Mouse (Mus musculus) urinary bladder, adult 18-20 months (tissue): ENCODE measurements around the gene Camk1g.

ENCODE experiments used
- DNase-seq, 2 experiments: peaks; one replicate each; pipeline ENCODE4 v3.0.0; 2022; ENCODE audit warnings: low spot score in 2 of 2, mixed read lengths in 2 of 2

Gene Camk1g

DNA sequence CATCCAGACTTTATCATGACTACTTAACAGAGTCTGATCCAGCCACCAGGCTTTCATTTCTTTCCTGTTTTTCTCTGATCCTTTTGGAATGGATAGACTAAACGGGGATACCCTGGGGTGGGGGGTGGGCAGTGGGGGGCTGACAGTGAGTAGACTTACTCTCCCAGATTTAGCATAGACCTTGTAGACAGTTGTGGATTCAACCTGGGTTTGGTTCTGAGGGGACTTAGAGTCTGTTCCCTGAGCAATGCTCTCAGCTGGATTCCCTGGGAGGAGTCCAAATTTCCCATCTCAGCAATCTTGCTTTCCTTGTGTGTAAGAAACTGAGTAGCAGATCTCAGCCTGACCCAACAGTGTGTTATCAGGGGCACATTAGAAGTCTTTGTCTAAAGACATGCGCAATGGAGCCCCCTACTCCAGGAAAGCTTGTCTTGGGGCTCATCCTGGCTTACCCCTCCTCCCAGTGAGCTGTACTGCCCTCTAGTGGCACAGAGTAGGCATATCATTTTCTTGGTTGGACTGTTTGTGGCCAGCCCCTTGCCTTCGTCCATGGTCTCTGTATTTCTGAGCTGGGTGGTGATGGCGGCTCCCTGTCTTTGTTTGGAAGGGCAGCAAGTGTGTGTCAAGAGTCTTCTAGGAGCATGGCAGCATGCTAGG lies 6.5 kb upstream of the Camk1g start:
- peak; percentile 10 to 11 for DNase-seq

- DNase-seq: no peak
Observed at GRCm38 (mm10) chr1:193373906-193374413, 3.9 kb upstream of the Camk1g start.

- DNase-seq: no peak
Observed at GRCm38 (mm10) chr1:193369091-193369490, 1.0 kb downstream of the Camk1g start.

DNA sequence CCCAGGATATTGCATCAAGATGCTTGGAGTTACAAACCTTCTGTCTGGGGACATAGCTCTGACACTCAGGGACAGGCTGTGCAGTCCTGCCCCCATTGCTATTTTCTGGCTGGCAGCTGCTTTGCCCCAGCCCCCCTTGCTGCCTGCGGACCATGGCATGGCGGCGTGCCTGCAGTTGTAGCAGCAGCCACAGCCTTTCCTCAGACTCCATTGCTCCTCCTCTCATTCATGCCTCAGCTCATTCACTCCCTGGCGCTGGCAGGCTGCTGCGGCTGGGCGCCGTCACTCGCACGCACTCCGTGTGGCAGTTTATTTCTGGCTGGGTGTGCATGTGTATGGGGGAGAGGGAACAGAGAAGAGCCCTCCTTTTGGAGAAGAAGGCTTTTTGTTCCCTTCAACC lies 2.0 kb downstream of the Camk1g start:
- no peak for DNase-seq

GRCm38 (mm10) chr1:193363801-193364231 lies 6.3 kb downstream of the Camk1g start:
- DNase-seq: peak; percentile 14 to 22

GRCm38 (mm10) chr1:193362078-193362477 lies 8.0 kb downstream of the Camk1g start:
- DNase-seq: no peak

DNA sequence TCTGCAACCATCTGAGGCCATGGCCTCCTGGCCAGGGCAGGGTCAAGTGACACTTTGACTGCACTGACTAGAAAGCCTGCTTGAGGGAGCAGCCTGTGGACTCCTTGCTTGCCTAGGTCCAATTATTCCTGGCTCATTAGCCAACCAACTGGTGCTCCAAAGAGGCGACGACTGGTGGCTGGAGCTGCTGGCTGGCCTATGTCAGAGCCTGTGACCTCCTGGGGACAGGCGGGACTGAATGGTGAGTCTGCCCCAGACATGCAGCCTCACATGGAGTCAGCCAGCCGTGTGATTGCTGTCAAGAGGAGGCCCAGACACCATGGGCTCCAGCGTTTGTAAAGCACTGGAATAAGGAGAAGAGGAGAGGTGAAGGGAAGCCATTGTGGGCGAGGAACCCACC lies 8.9 kb downstream of the Camk1g start:
- DNase-seq: no peak

DNA sequence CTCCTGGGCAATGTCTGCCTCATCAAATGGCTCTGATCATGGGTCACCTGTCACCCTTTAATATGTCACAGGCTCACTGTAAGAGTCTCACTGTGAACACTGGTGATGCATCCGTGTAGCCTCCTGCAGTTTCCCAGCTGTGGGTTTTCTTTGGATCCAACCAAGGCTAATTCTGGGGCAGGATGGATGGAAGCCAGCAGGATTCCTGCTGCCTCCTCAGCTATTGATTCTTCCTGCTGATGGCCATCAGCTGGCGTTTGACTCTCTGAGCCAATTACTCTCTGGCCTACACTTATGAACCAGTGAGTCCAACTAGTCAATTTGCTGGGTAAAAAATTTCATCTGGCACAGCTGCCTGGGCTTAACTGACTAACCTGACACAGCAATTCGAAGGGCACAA lies 10.9 kb downstream of the Camk1g start:
- DNase-seq: no peak

DNA sequence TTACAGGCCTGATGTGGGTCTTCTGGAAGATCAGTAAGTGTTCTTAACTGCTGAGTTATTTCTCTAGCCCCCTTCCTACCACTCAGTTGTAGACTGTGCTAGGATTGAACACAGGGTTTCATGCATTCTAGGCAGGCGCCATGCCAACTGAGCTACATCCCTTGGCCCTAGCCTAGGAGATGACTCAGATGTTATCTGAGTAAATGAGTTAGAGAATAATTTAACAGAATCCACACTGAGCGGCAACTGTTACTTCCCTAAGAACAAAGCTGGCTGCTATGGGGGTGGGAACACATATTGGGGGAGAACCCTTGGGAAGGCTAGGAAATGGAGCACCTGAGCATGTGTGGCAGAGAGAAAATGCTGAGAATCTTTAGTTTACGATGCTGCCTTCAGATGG lies 18.5 kb downstream of the Camk1g start:
- DNase-seq: no peak

GRCm38 (mm10) chr1:193350546-193350801 lies 19.6 kb downstream of the Camk1g start:
- no peak for DNase-seq

DNA sequence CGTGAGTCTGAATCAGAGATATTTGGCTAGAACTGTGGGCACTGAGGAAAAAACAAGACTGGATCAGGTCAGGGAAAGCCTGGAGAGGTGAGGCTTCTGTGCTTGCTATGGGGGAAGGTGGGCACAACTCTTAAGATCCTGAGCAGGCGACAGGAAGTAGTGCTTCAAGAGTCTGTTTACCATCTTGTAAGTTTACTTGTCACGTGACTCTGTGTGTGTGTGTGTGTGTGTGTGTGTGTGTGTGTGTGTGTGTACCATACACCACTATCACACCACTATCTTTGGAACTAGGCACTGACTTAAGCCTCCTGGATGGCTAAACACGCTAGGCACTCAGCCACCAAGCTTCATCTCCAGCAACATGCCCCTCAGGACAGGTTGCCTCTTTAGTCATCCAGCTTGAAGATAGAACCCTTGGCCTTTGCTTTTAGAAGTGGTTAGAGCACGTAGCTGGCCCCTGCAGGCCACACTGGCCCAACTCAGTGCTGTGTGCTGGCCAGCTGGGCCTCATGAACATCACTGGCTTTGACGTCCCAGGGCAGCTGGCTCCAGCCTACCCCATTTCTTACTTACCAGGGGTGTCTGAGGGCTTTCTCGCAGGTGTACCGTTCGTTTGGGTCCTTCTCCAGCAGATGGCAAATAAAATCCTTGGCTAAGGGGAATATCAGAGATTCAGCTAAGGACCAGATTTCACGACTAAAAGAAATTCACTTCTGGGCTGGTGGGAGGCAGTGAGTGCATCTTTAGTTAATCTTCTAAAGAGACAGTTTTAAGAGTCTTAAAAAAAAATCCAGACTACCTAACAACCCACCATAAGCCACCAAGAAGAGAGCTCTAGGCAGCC lies 20.2 kb downstream of the Camk1g start:
- no peak for DNase-seq

DNA sequence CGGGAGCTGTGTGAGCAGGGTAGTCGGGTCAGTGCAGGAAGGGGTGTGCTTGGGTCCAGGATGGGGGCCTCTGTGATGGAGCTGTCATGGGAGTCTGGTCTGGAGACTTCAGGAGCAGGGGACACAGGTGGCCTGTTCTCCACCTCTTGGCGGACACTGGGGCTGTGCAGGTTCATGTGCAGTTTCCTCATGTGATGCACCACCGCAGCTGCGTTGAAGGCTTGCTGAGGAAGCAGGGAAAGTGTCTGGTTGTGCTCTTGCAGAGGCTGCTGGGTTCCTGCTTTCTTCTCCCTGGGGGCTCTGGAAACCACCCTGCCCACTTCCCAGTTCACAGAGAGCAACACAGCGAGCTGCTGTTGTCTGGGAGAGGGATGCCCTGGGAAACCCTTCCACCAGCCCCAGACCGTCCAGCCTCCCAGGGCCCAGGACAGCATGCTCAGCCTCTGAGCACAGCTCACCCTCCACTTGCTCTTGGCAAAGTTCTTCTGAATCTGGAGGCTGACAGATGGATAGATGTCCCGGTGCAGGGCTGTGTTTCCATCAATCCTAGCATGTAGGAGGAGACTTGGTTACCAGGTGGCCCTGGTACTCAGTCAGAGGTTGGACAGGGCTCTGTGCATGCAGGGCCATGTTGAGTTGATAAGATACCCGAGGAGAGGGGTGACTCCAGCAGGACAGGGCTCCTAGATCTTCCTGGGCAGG lies 21.7 kb downstream of the Camk1g start:
- no peak for DNase-seq

DNA sequence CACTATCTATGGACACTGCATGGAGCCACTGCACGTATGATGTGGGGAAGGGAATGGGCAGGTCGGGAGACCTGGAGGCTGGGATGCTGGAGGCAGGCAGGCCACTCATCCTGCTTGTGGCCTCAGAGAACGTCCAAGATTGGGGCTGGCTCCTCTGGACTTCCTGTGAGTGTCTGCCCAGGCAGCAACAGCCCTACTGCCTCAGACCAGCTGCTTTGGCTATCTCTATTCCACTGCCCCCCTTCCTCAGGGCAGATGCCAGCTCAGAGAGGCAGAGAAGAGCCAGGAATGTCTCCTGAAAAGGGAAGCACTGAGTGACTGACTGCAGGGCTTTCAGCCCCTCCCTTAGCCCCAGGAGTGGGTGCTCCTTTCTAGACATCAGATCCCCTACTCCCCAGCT lies 23.2 kb downstream of the Camk1g start:
- DNase-seq: no peak

DNA sequence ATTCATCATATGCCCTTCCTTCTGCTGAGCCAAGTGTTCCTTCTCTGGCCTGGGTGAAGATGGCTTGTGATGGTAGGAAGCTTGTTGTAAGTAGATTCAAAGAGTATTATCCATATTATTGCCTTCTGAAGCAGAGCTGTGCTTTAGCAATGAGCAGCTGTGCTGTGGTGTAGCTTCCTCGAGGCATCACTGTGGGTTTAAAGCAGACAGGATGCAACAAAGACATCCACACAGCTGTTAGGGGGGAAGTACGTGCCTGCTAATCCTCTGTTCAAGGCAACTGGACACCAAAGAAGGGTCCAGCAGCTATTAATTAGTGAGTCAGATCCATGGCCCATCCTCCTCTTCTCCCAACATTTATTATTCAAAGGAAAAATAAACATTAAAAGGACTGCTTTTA lies 25.1 kb downstream of the Camk1g start:
- no peak for DNase-seq

DNA sequence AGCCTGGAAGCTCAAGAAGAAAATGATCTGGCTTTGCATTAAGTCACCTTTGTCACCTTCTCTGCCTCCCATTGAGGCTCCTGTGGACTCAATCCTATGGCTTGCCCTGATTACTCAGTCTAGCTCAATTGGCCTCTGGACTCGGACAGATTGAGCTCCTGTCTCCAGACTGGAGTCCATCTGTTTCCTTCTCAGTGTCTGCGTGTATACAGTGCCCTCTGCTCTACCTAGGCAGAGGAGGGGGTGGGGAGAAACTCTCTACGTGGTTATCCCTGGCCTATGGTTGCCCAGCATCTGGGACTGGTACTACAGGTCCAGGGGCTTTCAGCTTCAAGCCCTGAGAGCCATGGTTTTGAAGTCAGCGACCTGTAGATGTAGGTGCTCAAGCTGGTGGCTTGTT lies 26.2 kb downstream of the Camk1g start:
- no peak for DNase-seq

DNA sequence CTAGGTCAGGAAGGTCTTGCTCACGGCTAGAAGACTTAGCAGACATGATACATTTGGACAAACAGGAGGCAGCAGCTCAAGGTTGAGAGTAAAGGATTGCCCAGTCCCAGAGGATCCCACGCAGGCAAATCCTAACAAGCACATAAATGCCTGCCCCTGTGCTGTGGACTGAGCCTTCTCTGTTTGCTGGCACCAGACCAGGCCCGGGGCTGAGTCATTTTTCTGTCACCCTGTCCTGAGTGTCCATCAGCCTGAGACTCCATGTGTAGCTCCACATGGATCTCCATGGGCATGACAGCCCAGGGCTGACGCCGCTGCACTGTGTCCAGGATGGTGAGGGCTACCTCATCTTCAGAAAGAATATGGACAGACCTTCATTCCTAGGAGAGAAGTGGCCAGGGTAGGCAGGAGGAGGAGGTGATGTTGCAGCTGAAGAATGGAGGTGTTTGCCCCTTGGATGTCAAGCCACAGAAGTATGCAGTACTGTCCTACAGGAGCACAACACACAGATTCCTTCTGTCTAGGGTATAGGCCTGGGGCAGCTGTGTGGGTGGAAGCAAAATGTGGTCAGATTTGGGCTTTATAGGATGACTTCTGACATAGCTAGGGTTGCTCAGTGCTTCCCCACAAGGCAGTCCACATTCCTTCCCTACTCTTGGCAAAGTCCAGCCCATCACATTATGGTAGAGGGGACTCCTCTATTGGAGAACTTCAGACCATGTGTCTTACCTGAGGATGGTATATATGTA lies 27.7 kb downstream of the Camk1g start:
- no peak for DNase-seq

DNA sequence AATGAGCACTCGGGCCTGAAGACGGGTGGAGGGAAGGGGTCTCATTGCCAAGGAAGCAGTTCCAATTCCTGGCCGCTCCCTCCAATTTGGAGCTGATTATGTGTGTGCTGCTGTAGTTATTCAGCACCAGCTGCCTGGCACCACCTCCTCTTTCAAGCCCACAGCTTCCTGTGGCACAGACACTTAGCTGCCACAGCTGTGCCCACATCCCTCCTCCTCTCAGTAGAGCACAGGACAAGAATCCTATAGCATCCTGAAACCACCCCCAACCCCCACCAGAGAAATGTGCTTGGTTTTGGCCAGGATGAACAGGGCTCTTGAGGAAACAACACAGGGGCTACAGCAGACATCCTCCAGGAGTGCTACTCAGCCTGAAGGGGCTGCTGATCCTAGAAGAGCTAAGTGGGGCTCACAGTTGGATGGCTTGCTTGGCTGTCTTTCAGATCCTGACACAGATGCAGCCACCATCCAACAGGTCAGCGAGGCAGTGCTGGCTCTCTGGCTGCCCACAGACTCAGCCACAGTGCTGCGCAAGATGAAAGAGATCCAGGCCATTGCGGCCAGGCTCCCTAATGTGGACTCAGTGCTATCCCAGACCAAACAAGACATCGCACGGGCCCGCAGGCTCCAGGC lies 31.6 kb downstream of the Camk1g start:
- DNase-seq: no peak

DNA sequence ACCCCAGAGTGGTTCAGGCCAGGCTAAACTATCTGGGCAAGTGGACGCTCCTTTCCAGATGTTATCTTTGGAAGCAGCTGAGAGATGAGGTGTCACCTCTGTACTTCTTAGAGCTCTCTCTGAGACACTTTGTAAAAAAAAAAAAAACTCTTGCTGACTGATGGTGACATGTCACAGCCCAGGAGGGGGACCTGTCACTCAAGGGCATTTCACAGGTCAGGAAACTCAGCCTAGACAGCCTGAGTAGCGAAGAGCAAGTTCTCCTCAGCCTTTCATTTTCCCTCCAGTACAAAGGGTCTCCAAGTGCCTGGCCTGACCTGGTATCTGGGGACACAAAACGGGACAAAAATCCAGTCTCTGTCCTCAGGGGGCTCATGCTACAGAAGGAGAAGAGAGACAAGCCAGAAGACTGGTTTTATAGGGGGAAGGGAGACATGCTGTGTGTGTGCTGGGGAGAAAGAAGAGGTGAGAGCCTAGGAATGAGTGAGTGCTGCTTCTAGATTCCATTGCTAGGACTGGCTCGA lies 32.2 kb downstream of the Camk1g start:
- DNase-seq: no peak

GRCm38 (mm10) chr1:193337018-193337321 lies 33.1 kb downstream of the Camk1g start:
- no peak for DNase-seq

- no peak for DNase-seq
Observed at GRCm38 (mm10) chr1:193336122-193337017, 33.7 kb downstream of the Camk1g start.
